Mouse (Mus musculus) midbrain, embryonic 11.5 days (tissue): ENCODE data around the gene Cd36. TPM values are rescaled to one million over a fixed set of nuclear protein-coding genes. Genes with fewer than 3 reads are reported as not detected.
"Not testable (repeated sequence)": the region's sequence is repeated elsewhere in the genome, so short reads cannot be mapped to it uniquely, and the experiment has no call there.

Experiments
- ATAC-seq: fragments of 200-750 bp; cut with Nextera tagmentation; 2 replicates; pipeline ENCODE4 v1.8.0; 2017; ENCODE audit warnings: moderate TSS enrichment, moderate library complexity; ENCODE audit not compliant: low FRiP score
- DNase-seq: peaks from one replicate; pipeline ENCODE4 v3.0.0; 2015; ENCODE audit warnings: low spot score; ENCODE audit errors: missing footprints
- H3K27ac ChIP-seq: fragments of 300-500 bp; sonication (generic); 2 replicates; pipeline ENCODE4 v1.5.1; 2014; ENCODE audit warnings: low read depth, low read length
- H3K27me3 ChIP-seq: fragments of 300-500 bp; sonication (generic); 2 replicates; pipeline ENCODE4 v1.6.1; 2014; ENCODE audit warnings: mild to moderate bottlenecking, low read length, moderate library complexity, mixed read lengths; ENCODE audit not compliant: control insufficient read depth, insufficient read depth
- H3K36me3 ChIP-seq: fragments of 300-500 bp; sonication (generic); 2 replicates; pipeline ENCODE4 v1.6.1; 2014; ENCODE audit warnings: mild to moderate bottlenecking, low read length, moderate library complexity, mixed read lengths; ENCODE audit not compliant: control insufficient read depth, insufficient read depth
- H3K4me1 ChIP-seq: fragments of 300-500 bp; sonication (generic); 2 replicates; pipeline ENCODE4 v1.6.1; 2014; ENCODE audit warnings: low read length; ENCODE audit not compliant: control insufficient read depth, insufficient read depth
- H3K4me2 ChIP-seq: fragments of 300-500 bp; sonication (generic); 2 replicates; pipeline ENCODE4 v1.6.1; 2014; ENCODE audit warnings: mild to moderate bottlenecking, moderate library complexity
- H3K4me3 ChIP-seq: fragments of 300-500 bp; sonication (generic); 2 replicates; pipeline ENCODE4 v1.5.1; 2014; ENCODE audit warnings: low read depth, low read length
- H3K9ac ChIP-seq: fragments of 300-500 bp; sonication (generic); 2 replicates; pipeline ENCODE4 v1.6.1; 2014; ENCODE audit warnings: low read length
- H3K9me3 ChIP-seq: fragments of 300-500 bp; sonication (generic); 2 replicates; pipeline ENCODE4 v1.6.1; 2016; ENCODE audit warnings: low read length; ENCODE audit not compliant: control insufficient read depth
- WGBS: fragments of 180-500 bp; shearing (Covaris S2); extraction: QIAGEN DNeasy Blood & Tissue Kit; methylation state at CpG from one replicate; pipeline ENCODE4 v1.1.7; 2014; 5-methylcytosine and 5-hydroxymethylcytosine counted together
- polyA plus RNA-seq: library from polyadenylated mRNA; unstranded; fragments of >200 nt; fragmentation: Nextera tagmentation; extraction: Ambion mirVana; gene quantifications from 2 replicates; pipeline ENCODE4 v1.2.1, GENCODE M21; 2014

Gene Cd36
- polyA plus RNA-seq, result 1.2 and 2.0 TPM in 2 replicates

DNA sequence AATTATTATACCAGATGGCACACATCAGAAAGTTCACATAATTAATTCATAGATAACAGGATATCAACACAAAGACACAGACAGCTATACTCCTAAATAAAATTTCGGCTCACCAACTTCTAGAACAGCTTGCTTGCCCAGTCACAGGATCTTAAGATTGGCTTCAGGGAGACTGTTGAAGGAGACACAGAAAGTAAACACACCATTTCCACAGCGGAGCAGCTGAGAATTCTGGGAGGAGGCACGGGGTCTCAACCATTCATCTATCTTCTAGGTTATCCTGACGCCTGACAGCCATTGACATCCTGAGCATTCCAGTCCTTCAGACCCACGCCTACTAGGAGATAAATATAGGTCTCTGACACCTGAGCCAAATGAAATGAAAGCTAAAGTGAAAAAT lies at the start of gene Cd36:
Gene Cd36 (minus strand): TSS at position 204 of the 400 bp plus-strand sequence.
- Histone ChIP-seq H3K4me3 (no peak within 1 kb of the TSS), H3K27ac (no peak within 1 kb of the TSS), H3K9me3 (no peaks in the 10 kb centered on the region), H3K36me3 (no peaks in the 10 kb centered on the region), H3K9ac (no peak within 1 kb of the TSS), H3K4me1 (no peaks in the 10 kb centered on the region), H3K27me3 (no peaks in the 10 kb centered on the region), H3K4me2 (no peak within 1 kb of the TSS)
- DNase-seq (no peak), ATAC-seq (no peak)
- WGBS, result 70% methylated on average over 5 of the region's 5 CpGs

DNA sequence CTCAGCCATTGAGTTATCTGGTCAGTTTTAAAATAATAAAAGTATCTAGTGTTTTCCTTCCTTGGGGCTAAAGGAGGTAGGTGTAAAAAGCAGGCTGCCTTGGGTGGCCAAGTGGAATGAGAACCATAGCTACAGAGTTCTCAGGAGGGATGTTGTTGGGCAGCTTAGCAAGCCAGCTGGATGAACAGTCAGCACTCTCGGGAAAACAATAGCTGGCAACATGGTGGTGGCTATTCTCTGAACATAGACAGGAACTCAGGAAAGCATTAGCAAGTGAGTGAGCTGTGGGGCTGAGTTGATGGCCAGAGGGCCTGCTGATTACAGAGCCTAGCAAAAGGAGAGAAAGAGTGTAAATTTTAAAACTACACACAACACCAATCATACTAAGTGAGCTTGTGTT lies 45.9 kb upstream of the Cd36 start:
- H3K4me1 ChIP-seq, result no peaks in the 10 kb centered on the region
- no peak for DNase-seq
- H3K9ac ChIP-seq, result no peak overlapping the region
- WGBS, result 70% methylated on average over 1 of the region's 1 CpGs
- no peak for ATAC-seq
- H3K36me3 ChIP-seq, result no peaks in the 10 kb centered on the region
- no peak overlapping the region for H3K4me3 ChIP-seq
- no peak overlapping the region for H3K4me2 ChIP-seq
- no peak overlapping the region for H3K27ac ChIP-seq
- no peaks in the 10 kb centered on the region for H3K9me3 ChIP-seq
- H3K27me3 ChIP-seq, result no peaks in the 10 kb centered on the region

DNA sequence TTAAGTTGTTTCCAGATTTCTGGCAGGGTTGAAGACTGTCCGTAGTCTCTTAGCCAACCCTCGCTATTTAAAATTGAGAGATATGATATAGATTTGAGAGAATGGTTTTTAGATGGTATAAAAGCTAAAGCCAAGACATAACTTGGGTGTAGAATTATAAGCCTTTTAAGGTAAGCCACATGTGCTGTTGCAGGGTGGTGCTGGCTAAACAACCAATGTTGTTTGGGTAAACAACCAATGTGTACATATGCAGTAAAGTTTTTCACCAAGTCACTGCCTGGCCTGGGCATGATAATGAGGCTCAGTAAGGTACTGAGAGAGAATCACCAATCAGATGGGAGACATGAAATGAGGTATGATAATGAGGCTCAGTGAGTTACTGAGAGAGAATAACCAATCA lies 43.0 kb upstream of the Cd36 start:
- H3K4me2 ChIP-seq, H3K27ac ChIP-seq, ATAC-seq, DNase-seq, H3K9ac ChIP-seq, H3K36me3 ChIP-seq, H3K4me1 ChIP-seq, H3K4me3 ChIP-seq, H3K9me3 ChIP-seq, H3K27me3 ChIP-seq: not testable (repeated sequence)
- WGBS, result 89% methylated on average over 2 of the region's 2 CpGs

DNA sequence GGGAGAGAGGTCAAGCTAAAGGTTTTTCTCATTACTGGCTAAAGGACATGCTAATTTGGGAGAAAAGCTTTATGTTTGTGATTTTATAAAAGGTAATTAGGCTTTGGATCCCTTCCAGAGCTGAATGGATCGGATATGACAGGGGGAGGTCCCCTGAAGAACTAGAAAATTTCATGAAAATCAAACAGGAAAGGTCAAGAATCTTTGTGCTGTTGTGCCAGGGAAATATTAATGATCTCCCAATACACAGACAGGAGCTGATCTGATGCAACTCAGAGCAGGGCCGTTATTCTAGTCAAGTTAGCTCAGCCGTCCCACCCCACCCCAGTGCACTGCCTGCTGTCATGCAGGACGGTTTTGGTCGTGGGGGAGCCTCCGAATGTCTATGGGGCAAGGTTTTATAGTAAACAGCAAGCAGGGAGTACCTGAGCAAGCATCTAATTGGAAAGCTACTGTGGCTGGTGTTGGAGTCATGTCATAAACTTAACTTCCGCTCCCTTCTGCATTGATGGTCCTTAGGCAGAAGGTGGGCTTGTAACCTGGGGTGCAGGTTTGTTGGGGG lies 40.5 kb upstream of the Cd36 start:
- ATAC-seq, result no peak
- Histone ChIP-seq H3K9ac (no peak overlapping the region), H3K4me2 (no peak overlapping the region), H3K36me3 (no peaks in the 10 kb centered on the region), H3K27me3 (no peaks in the 10 kb centered on the region), H3K27ac (no peak overlapping the region), H3K4me1 (no peaks in the 10 kb centered on the region), H3K9me3 (no peaks in the 10 kb centered on the region), H3K4me3 (no peak overlapping the region)
- DNase-seq, result no peak
- WGBS, result 70% methylated on average over 7 of the region's 7 CpGs

GRCm38 (mm10) chr5:17928471-17928870 lies 39.9 kb upstream of the Cd36 start:
- H3K9me3 ChIP-seq, result no peaks in the 10 kb centered on the region
- no peak overlapping the region for H3K4me3 ChIP-seq
- no peaks in the 10 kb centered on the region for H3K27me3 ChIP-seq
- no peaks in the 10 kb centered on the region for H3K4me1 ChIP-seq
- no peak overlapping the region for H3K4me2 ChIP-seq
- no peaks in the 10 kb centered on the region for H3K36me3 ChIP-seq
- DNase-seq (no peak), ATAC-seq (no peak)
- WGBS, result 40% methylated on average over 4 of the region's 4 CpGs
- no peak overlapping the region for H3K9ac ChIP-seq
- no peak overlapping the region for H3K27ac ChIP-seq

DNA sequence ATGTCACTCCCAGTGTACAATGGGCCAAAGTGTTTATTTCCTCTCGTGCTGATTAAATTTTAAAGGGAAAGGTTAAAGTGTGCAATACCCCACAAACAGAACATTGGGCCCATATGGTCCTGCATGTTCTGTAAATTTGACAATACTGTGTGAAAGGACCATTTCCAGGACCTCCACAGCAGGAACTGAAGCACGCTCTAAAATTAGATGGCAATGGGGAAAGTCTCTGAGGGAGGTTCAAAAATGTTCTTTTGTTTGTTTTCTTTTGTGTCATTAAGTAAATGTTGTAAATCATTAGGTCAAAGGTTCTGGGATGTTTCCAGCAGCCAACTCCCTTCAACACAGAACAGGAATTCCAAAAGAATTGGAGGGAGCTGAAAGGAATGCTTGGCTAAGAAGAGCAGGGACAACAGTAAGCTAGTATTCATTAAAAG lies 35.5 kb upstream of the Cd36 start:
- H3K9me3 ChIP-seq, result no peaks in the 10 kb centered on the region
- DNase-seq (no peak), ATAC-seq (no peak)
- H3K4me3 ChIP-seq, result no peak overlapping the region
- WGBS, result 64% methylated on average over 2 of the region's 2 CpGs
- no peaks in the 10 kb centered on the region for H3K27me3 ChIP-seq
- no peaks in the 10 kb centered on the region for H3K36me3 ChIP-seq
- H3K27ac ChIP-seq, result no peak overlapping the region
- H3K9ac ChIP-seq, result no peak overlapping the region
- no peak overlapping the region for H3K4me2 ChIP-seq
- H3K4me1 ChIP-seq, result no peaks in the 10 kb centered on the region

DNA sequence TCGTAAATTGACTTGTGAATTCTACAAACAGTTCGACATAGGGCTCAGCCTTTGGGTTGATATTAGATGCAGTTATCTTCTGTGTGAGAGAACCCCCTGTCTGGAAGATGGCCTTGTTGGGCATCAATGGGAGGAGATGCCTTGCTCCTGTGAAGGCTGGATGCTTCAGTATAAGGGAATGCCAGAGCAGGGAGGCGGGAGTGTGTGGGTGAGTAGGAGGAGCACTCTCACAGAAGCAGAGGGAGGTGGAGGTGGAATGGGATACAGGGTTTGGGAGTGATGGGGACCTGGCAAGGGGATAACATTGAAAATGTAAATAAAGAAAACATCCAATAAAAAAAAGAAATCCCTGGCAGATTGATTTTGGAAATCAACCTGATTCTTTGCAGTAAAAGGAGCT lies 35.0 kb upstream of the Cd36 start:
- DNase-seq (no peak), ATAC-seq (no peak)
- Histone ChIP-seq H3K27me3 (no peaks in the 10 kb centered on the region), H3K36me3 (no peaks in the 10 kb centered on the region), H3K4me3 (no peak overlapping the region), H3K4me1 (no peaks in the 10 kb centered on the region), H3K27ac (no peak overlapping the region), H3K9ac (no peak overlapping the region), H3K4me2 (no peak overlapping the region), H3K9me3 (no peaks in the 10 kb centered on the region)
- WGBS, result 89% methylated on average over 3 of the region's 3 CpGs

GRCm38 (mm10) chr5:17918966-17919365 lies 30.4 kb upstream of the Cd36 start:
- H3K4me1 ChIP-seq, result no peaks in the 10 kb centered on the region
- ATAC-seq, result no peak

GRCm38 (mm10) chr5:17904766-17905165 lies 16.2 kb upstream of the Cd36 start:
- H3K9me3 ChIP-seq, result no peaks in the 10 kb centered on the region
- H3K36me3 ChIP-seq, result no peaks in the 10 kb centered on the region
- H3K9ac ChIP-seq, result no peak overlapping the region
- H3K27ac ChIP-seq, result no peak overlapping the region
- no peaks in the 10 kb centered on the region for H3K27me3 ChIP-seq
- no peaks in the 10 kb centered on the region for H3K4me1 ChIP-seq
- no peak overlapping the region for H3K4me3 ChIP-seq
- DNase-seq, result no peak
- 78% methylated on average over 7 of the region's 7 CpGs for WGBS
- H3K4me2 ChIP-seq, result no peak overlapping the region
- ATAC-seq, result no peak

More at GRCm38 (mm10) chr5:17918966-17919365, 30.4 kb upstream of the Cd36 start:
- no peak overlapping the region for H3K4me2 ChIP-seq
- WGBS, result 83% methylated on average over 5 of the region's 5 CpGs
- no peak overlapping the region for H3K4me3 ChIP-seq
- no peak overlapping the region for H3K27ac ChIP-seq
- no peak overlapping the region for H3K9ac ChIP-seq
- DNase-seq, result no peak
- H3K9me3 ChIP-seq, result no peaks in the 10 kb centered on the region
- no peaks in the 10 kb centered on the region for H3K27me3 ChIP-seq
- no peaks in the 10 kb centered on the region for H3K36me3 ChIP-seq
